Mouse (Mus musculus) layer of hippocampus, adult 9-10 months (tissue): ENCODE data around the gene Elf2.
"Not testable (repeated sequence)": the region's sequence is repeated elsewhere in the genome, so short reads cannot be mapped to it uniquely, and the experiment has no call there.

ENCODE experiments used
- DNase-seq: peaks from one replicate; pipeline ENCODE4 v3.0.0; 2022; ENCODE audit warnings: low spot score

Elf2 gene

DNA sequence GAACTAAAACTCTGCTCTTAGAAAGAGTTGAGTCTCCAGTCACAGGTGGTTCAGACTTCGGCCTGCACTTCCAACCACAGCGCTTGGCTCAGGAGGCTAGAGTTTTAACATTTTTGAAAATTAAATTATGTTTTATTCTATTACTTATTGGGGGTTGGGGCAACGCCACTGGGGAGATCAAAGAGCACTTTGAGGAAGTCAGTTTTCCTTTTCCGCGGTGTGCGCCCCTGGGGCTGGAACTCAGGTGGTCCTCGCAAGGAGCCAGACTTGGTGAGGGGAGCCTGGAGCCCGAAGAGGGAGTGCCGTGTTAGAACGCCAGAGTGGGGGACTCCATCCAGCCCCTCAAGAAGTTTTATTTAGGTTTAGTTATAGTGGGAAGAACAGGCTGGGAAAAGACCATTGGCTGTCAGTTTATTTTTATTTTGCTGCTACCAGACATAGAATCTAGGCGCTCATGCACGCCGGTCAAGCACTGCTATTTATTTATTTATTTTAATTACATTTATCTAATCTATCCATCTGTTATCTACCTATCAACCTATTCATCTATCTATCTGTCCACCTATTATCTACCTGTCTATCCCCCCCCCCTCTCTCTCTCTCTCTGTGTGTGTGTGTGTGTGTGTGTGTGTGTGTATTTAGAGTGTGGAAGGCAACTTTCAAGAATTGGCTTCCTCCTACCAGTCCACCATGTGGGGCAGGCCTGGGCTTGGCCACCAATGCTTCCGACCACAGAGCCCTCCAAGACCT, 19.3 kb upstream of the Elf2 start:
- DNase-seq, result no peak

DNA sequence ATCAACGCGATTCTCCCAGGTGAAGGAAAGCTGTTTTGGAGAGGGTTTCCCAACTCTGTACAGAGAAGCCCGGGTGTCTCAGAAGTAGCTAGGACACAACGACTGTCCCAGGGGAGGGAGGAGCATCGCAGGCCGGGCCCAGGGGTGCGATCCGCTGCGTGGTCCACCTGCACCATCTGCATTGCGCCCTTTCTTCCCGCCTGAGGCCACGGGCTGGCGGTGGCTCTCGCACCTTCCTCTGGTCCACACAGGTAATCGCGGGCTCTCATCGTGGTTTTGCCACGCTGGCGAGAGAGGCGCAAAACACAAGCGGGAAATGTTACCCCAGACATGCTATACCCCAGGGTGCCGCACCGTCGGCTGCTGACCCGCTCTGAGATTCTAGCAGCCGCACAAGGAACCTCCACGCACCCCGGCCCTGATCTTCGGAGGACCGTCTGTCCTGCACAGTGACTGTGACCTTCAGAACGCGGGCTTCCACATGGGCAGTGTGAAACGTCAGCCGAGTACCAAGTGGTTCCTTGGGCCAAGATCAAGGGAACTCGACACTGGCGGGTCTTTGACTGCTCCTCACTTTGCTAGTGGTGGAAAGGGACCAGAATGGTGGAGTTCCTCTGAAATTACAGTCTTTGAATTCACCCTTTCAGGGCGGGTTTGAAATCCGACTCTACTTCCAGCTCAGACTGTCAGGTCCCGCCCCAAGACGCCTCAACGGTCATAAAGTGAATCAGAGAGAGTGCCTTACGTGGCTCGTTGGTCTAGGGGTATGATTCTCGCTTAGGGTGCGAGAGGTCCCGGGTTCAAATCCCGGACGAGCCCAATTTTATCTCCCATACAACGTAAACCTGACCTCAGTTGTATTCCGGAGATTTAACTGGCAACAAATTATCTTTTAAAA, 18.4 kb upstream of the Elf2 start:
- no peak for DNase-seq

DNA sequence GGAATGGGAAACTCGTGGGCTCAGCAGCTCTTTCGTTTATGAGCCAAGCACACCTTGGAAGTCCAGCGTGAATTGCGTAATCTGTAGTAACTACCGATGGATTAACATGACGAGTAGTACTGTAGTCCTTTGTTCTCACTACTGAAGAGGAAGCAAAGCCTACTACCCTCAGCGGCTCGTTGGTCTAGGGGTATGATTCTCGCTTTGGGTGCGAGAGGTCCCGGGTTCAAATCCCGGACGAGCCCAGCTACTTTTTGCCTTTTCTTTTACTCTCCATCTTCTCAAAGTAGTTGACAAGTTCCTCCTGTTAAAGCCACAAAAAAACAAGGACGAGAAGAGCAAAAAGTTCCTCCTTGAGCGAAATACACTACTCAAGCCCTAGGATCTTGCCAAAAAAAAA, 17.7 kb upstream of the Elf2 start:
- peak; percentile 78 for DNase-seq

DNA sequence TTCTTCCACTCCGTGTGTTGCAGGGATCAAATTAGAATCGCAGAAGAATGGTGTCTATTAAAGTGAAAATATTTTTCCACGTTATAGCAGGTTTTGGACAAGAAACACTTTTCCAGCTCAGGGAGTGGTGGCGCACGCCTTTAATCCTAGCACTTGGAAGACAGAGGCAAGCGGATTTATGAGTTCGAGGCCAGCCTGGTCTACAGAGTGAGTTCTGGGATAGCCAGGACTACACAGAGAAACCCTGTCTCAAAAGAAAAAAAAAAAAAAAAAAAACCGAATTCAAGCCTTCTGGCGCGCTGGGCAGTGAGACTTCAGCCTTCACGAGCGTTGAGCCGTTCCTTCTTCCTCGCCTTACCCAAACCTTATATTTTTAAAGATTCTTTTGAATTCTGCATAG, 17.2 kb upstream of the Elf2 start:
- DNase-seq, result no peak

DNA sequence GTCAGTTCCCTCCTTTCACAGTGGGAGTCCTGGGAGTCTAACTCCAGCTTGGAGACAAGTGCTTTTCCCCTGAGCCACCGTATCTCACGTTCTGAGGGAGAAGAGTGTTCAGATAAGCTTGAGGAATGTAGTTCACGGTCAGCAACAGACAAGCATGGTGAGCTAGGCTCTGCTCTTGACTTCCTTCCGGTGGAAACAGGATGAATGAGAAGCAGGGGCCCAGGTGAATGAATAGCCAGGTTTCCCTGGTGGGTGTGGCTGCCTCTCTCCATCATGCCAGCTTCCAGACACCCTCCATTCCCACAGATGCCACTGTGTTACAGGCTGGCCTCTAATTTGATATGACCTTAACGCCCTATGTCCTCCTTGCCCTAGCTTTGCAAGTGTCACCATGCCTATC, 16.6 kb upstream of the Elf2 start:
- DNase-seq, result no peak

DNA sequence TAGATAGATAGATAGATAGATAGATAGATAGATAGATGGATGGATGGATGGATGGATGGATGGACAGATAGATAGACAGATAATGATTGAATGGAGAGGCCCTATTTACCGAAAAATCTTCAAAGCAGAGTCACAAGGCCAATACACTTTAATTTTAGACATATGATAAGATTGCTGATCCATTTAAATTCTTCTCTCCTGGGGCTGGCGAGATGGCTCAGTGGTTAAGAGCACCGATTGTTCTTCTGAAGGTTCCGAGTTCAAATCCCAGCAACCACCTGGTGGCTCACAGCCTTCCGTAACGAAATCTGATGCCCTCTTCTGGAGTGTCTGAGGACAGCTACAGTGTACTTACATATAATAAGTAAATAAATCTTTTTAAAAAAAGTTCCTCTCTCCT, 14.5 kb upstream of the Elf2 start:
- DNase-seq, result not testable (repeated sequence)

DNA sequence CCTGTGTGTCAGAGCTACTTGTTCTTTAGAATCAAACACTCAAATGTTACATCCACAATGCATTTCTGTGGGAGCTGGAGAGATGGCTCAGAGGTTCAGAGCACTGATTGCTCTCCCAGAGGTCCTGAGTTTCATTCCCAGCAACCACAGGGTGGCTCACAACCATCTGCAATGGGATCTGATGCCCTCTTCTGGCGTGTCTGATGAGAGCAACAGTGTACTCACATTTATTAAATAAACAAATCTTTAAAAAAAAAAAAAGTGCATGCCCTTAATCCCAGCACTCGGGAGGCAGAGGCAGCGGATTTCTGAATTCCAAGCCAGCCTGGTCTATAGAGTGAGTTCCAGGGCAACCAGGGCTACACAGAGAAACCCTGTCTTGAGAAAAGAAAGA, 13.6 kb upstream of the Elf2 start:
- no peak for DNase-seq

DNA sequence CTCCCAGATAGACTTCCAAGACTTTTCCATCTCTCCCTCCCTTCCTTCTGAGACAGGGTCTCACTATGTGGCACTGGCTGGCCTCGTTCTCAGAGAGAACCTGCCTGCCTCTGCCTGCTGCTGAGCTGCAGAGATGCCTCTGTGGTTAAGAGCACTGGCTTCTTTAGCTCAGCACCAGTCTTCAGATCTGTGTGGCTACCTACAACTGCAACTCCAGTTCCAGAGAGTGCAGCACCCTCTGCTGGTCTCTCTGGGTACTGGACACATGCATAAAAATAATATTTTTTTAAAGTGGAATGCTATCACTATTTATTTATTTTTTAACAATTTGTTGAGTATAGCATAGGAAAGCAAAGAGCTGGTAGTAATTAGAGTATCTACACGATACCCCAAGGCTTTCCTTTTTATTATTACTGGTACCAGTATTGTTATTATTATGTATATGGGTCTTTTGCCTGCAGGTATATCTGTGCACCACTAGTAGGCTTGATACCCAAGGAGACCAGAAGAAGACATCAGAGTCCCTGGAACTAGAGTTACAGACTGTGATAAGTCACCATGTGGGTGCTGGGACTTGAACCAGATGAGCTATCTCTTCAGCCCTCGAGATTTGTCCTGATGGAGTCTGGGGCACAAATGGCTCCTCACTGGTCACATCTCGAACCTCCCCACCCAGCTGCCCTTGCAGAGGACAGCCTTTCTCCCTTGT, 13.0 kb upstream of the Elf2 start:
- DNase-seq, result no peak

DNA sequence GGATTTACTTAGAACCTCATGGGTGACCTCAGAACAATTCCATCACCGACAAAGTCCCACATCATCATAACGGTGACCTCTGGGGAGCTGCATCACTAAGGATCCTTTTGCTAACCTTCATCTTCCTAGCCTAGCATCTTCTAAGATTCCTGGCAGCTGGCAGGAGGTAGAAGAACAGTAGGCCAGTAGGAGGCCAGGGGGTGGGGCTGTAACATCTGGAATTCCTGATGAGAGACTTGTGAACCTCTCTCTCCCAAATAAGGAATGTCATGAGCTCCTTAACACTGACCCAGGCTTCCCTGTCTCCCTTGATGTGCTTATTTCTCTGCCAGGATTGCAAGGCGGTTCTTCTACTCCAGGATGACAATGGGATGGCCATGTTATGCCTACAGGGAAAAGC, 10.3 kb upstream of the Elf2 start:
- DNase-seq, result no peak

DNA sequence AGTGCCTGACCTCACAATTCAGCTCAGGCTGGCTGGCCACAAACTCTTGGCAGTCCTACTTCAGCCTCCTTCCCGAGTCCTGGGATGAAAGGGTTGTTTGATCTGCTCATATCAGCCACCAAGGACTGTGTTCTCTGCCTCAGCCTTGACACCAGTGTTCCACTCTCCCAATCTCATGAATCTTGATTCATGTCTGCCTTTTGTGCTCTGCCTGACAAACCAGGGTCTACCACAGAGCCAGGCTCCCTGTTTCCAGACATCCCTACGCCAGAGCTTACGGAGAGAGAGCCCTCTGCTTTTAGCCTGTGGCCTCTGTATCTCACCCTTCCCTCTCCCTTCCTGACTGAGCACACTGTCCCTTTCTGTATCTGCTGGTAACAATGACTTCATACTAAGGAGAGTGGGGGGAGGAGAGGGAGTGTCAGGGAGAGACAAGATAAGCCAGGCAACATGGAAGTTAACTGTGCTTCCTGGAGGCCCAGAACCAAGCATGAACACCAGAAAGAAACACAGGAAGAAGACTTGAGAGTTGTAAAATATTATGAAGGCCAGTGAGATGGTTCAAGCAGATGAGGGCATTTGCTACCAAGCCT, 8.3 kb upstream of the Elf2 start:
- no peak for DNase-seq

DNA sequence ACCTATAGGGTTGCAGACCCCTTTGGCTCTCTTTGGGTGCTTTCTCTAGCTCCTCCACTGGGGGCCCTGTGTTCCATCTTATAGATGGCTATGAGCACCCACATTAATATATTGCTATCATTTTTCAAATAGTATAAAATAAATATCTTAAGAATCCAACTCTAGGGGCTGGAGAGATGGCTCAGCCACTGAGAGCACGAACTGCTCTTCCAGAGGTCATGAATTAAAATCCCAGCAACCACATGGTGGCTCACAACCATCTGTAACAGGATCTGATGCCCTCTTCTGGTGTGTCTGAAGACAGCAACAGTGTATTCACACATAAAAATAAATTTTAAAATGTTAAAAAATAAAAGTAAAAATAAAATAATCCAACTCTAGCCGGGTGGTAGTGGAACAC, 4.6 kb upstream of the Elf2 start:
- DNase-seq, result not testable (repeated sequence)

DNA sequence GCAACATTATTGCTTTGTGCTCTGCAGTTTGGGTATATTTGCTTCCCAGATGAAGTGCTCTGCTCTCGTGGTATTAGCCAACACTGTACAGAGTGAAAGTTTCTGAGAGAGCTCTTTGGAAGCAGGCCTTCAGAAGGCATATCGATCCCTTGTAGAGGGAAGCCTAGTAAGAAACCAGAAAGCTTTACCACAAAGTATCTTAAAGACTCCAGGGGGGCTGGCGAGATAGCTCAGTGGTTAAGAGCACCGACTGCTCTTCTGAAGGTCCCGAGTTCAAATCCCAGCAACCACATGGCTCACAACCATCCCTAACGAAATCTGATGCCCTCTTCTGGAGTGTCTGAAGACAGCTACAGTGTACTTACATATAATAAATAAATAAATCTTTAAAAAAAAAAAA, 3.7 kb upstream of the Elf2 start:
- not testable (repeated sequence) for DNase-seq

DNA sequence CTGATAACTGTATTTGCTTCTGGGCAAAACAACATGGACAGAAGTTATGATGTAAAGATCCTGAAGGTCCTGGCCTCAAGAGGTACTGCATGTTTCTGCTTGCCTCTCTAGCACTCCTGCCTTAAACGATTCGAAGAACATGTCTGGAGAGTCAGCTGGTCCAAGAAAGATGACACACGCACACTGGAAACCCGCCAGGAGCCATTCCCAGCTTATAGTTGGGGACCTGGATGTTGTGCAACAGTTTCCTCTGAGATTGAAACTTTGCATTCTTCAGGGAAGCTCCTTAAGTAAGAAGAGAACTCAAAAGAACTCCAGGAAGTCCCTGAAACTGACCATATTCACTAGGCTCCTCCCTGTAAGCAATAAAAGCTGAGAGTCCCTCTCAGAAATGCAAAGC, 2.8 kb upstream of the Elf2 start:
- DNase-seq, result no peak

DNA sequence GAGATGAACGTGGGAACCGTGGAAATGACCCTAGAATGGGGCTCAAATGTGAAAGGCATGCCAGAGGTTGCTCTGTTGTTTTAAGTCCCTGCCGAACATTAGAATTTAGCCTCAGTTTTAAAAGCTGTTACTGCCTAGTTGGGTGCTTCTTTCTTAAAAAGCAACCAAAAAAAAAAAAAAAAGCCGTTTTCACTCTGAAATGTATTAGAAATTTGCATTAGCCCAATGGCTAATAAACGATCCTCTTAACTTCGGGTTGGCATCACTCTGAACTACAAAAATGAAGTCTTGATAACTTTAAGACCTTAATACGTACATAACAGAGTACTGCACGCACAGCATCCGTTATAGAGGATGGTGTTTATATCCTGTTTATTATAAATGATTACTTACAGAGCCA, 1.7 kb upstream of the Elf2 start:
- no peak for DNase-seq

DNA sequence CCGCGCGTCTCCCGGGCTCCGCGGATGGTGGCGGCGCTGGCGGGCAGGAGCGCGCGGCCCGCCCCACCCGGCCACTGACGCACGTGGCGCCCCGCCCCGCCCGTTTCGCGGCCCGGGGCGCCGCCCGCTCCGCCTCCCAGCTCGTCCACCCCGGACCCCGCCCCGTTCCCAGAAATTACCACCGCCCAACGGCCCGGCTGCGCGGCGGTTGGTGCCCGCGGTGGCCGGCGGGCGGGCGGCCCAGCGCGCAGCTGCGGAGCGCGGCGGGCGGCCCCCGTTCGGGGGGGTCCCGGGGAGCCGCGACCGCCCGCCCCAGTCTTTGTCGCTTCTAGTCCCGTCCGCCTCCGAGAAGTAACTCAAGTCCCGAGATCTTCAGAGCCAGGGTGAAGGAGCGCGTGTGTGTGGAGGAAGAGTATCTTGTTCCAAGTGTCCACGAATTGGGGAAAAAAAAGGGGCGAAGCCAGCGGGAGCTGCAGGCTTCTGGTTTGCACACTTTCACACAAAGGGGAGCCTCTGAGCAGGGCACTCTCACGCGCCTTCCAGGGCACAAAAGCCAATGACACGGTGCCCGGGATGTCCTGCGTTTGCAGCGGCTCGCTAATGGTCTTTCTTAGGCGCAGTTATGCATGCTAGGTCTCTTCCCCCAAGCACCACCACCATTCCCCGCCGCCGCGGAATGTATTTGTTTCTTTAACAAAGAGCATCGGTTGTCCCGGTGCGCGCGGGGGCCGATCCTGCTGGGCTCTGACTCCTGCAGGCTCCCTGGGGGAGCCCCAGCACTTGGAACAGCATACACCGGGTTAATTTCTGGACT, 1.0 kb upstream of the Elf2 start:
- DNase-seq, result no peak

DNA sequence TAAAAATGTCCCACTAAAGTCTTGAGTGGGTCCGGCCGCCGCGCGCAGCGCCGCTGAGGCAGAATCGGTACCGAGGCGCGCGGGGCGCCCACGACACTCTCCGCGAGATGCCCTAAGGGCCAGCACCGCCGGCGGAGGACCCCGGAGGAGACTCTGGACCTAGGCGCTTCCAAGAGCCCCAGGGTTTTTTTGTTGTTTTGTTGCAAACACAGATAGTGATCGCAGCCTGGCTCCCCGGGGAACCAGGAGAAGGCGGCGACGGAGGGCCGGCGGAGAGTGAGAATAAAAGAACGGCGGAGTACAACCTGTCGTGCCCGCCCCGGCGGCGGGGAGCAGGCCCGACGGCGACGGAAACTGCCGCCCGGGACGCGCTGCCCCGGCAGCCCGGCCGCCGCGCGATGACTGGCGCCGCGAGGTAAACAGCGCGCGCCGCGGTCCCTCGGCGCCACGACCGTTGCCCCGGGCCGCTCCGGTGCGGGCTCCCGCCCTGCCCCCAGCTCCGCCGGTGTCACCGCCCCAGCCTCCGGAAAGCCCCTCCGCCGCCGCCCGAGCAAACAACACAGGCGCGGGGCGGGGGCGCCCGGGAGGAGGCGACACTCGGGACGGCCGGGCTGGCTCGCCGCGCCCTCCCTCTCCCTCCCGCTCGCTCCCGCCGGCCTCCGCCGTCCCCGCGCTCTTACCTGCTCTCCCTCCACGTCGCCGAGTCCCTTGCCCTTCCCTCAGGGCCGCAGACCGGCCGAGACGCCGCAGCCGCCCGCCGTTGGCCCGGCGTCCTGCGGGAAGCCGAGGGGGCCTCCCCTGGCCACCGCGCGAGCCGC, 520 bp downstream of the Elf2 start:
- DNase-seq, result no peak

DNA sequence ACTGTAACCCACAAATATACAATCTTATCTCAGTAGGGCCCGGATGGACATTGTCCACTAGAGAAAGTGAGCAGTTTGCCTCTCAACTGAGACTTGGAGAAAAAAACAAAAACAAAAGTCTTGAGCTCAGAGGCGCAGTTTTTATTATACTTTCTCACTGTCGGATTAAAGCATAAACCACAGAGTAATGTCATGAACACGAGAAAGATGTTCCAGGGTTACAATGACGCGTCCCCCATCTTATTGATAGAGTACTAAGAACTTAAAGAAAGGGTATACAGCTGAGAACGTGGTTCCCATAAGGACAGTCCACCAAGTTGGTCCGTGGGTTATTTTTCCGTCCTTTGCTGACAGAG, 1.1 kb downstream of the Elf2 start:
- DNase-seq, result no peak

DNA sequence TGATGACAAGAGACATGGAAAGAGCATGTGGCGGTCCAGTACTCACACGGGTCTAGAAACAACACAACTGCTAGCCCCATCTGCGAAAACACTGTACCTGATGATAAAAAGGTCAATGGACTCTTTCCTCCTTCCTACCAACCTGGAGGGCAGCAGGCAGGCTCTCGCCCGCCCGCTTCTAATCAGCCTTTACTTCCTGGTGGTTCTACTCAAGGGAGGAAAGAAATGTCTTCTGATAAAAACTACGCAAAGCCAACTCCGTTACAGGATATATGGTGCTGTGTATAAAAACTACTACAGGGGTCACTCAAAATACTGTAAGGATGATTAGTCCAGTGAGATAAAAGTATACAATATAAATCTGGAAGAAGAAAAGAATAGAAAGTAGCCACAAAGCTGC, 5.1 kb downstream of the Elf2 start:
- no peak for DNase-seq

DNA sequence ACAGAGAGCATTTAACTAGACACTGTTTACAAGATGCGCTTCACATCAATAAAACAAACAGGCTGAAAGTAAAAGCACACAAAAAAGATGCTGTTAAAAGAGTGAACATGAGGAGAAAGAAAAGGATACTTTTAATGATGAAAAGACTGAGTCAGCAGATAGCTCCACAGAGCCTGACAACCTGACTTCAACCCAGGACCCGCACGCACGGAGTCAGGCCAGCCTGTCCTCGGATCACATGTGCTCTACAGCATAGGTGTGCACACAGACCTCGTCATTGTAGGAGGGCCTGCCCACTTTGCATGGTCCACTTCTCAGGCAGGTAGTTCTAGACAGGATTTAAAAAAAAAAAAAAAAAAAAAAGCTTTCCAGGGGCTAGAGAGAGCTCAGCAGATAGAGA, 6.5 kb downstream of the Elf2 start:
- no peak for DNase-seq

DNA sequence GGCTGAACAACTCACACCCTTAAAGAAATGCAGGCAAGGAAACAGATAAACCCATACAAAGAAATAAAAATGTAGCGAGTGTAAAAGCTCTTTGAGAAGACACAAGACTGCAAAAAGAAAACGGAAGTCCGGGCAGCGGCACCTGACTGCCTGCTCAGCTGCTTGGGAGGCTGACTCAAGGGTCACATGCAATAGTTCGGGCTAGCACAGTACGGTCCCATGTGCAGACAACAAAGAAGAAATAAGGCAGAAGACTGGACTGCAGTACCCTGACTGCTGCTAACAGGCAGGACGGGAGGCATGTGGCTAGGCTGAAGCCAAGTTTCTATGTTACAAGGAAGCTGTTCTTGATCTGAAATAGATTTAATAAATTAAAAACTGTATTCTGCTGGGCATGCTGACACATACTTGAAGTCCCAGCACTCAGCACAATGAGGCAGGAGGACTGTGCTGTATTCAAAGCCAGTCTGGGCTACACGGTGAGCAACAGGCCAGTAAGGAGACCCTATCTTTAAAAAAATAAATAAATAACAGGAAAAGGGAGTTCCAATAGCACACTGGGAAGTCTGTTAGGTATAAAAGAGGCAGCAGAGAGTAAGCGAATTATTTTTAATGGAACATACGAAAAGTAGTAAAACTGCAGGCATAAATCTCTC, 7.1 kb downstream of the Elf2 start:
- no peak for DNase-seq
